Mouse (Mus musculus) cerebellum, adult 9-10 months (tissue): ENCODE measurements around the gene Dcst2.

Experiments used
- DNase-seq: peaks from one replicate; pipeline ENCODE4 v3.0.0; 2022

Dcst2 gene

GRCm38 (mm10) chr3:89365486-89366414 is 4.0 kb downstream of the Dcst2 start:
- DNase-seq = no peak

GRCm38 (mm10) chr3:89367338-89367737 is 5.6 kb downstream of the Dcst2 start:
- no peak for DNase-seq

- DNase-seq = no peak
Measured at GRCm38 (mm10) chr3:89373581-89374231, 11.9 kb downstream of the Dcst2 start.

DNA sequence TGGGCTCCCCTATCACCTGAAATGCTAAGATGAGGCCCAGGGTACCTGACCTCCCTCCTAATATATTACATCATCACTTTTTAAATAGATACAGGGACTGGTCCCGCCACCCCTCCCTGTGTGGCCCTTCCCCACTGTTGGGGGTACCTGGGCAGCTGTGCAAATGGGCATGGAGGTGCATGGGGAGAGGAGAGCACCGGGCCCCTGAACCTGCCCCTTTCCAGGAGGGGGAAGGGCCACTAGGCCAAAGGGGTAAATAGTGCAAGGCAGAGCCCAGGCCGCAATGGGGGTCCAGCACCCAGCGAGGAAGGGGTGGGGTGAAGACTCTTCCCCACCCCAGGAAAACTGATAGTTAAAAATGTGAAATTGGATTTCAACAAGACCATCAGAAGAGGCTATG is 16.1 kb downstream of the Dcst2 start:
- DNase-seq = peak; percentile 19

DNA sequence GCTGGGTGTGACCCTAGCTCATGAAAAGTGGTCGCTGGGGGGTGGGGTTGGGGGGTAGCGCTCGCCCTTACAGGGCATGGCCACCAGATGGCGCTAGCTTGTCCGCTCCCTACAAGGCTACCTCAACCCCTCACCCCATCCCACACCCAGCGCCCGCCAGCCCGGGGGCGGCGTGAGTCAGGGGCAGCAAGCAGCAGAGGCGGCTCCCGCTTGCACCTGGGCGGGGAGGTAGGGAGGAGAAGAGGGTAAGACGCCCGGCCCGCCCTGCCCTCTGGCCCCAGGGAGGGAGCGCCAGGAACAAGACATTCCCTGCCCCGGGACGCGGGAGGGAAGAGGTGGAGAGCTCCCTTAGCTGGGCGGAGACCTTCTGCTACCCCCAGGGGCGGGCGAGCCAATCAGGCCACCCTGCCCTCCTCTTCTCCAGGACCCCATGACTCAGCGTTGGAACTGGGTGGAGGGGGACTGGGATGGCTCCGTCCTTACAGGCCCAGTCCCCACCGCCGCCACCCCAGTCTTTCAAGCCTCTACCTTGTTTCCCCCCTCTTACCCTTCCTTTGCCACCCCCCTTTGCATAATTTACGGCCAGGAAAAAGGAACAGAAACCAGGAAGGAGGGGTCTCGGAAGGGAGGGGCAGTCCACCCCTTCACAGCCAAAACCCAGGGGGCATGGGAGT is 16.8 kb downstream of the Dcst2 start:
- peak; percentile 64 for DNase-seq

DNA sequence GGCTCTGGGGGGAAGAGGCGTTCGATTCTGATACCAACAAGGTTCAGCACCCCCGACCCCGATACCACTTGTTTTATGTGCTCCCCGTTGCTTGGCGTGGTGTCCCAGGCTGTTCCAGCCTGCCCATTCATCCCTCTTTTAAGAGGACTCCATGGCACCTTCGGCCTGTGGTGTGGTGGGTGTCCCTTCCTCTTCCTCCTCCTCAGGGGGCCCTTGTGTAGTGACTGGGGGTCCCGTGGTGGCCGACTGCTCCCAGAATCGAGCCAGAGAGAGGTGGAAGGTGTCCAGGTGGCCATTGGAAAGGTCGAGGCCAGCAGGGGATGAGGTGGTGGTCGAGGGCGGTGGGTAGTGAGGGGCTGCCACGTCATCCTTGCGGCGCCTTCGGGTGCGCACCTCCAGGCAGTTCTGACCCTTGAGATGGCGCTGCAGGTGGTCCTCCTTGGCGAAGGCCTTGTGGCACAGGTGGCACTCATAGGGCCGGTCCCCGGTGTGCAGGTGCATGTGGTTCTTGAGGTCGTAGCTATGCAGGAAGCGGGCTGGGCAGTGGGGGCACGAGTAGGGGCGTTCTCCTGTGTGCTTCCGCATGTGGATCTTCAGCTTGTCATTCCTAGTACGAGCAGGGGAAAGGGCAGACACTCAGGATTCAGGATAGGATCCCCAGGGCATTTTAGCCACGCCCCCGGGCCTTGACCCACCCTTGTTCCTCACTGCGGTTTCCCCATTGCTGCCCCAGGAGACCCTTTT is 17.8 kb downstream of the Dcst2 start:
- no peak for DNase-seq

GRCm38 (mm10) chr3:89380291-89380690 is 18.5 kb downstream of the Dcst2 start:
- no peak for DNase-seq

DNA sequence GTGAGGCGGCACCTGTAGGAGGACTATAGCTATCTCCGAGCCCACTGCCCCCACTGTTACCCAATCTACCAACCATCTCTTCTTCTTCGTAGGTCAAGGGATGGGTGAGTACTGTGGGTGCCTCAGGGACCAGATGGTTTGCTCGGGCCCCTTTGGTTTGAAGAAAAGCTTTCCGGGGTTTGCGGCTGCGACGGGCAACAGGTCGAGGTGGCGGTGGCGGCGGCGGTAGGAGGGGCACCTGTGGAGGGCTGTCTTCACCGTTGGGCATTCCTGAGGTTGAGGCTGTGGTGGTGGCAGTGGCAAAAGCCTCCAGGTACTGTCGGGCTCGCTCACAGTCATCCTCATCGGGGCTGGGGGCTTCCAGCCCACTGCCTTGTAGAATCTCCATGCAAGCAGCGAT is 18.9 kb downstream of the Dcst2 start:
- DNase-seq = no peak

DNA sequence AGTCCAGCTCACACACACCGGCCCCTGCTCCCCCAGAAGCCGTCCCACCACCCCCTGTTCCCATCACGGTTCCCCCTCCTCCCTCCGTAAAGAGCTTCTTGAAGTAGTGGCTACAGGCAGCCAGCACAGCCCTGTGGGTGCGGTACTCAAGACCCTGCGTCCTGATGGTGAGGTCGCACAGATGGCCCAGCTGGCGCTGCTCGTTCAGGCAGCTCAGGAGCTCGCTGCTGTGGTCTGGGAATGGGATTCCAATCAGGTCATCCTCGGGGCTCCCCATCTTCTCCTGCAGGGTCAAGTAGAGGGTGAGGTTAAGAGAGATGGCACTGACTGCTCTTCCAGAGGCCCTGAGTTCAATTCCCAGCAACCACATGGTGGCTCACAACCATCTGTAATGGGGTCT is 19.5 kb downstream of the Dcst2 start:
- no peak for DNase-seq

GRCm38 (mm10) chr3:89382033-89382882 is 20.5 kb downstream of the Dcst2 start:
- DNase-seq = no peak

DNA sequence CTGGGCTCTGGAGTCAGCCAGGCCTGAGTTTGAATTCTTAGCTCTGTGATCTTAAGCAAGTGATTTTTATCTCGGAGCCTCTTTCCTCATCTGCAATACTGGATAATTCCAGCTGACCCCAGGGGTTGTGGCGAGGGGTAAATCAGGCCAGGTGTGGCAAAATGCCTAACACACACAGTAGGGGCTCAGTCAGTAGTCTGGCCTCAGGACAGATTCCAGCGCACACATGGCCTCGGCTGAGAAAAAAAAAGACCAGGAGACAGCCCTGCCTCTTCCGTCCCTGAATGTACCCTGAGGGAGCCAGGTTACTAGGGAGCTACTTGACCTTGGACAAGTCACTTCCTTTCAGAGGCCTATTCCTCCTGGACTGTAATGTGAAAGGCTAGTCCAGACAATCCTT is 21.2 kb downstream of the Dcst2 start:
- DNase-seq = no peak

GRCm38 (mm10) chr3:89383651-89384255 is 22.0 kb downstream of the Dcst2 start:
- DNase-seq = no peak

- no peak for DNase-seq
Measured at GRCm38 (mm10) chr3:89384331-89385076, 22.7 kb downstream of the Dcst2 start.

DNA sequence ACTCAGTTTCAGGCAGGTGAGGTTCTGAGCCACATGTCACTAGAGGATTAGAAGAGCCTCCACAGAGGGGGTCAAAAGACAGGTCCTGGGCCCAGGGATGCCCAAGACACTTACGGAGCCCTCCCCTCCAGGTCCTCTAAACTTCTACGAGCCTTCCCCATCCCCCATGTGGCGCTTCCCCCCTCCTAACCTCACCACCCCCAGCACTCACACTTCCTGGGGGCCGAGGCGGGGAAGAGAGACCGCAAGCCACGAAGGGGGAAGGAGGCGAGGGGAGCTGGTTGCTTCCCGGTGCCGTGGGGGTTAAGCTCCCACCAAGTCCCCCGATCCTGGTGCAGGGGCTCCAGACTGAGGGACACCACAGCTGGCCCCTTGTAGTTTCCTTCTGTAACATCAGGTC is 23.7 kb downstream of the Dcst2 start:
- no peak for DNase-seq

GRCm38 (mm10) chr3:89386438-89387420 is 25.0 kb downstream of the Dcst2 start:
- no peak for DNase-seq

DNA sequence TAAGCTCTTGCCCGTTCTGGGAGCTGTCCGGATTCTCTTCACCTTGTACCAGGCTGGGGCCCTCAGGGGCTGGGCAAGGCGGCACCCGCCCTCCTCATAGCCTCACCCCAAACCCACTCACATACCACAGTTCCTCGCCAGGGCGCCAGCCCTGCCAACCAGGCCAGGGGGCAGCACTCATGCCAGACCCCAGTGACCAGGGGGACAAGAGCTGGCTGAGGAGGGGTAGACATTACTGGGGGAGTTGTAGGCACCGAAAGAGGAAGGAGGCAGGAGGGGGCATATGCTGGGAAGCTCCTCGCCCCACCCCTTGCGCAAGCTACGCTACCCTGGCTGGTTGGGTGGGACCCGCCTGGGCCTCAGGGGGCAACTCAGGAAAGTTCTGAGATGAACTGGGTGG is 25.9 kb downstream of the Dcst2 start:
- peak; percentile 65 for DNase-seq

DNA sequence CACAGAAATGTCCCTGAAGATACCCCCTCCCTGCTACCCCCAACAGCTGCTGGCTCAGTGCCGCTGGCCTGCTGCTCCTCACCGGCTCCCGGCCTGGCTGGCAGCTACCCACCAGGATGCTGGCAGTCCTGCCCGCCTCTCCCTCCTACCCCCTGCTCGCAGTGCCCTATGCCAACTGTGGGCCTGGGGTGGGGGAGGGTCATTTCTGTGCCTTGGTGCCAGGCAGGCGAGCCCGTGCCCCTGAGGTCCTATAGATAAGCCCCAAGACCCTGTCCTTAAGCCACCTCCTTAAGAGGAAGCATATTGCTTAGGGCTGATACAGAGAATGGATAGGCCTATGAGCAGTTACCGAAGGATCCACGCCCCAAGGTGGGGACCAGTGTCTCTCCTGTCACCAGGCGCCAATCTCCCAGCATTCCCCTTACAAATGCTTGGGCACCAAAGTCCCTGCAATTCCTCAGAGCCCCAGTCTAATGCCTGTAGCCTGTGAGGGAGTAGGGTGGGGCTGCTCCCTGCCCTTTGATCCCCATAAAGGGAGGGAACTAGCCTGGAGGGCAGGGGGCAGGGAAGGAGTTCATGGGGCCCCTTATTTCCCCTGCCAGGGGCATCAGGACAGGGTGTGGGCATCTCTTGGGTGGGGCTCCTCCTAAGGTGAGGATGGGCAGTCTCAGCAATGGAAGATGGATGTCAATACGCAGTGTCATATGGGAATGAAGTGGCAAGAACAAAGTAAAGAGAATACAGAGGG is 26.5 kb downstream of the Dcst2 start:
- DNase-seq = peak; percentile 68

- peak; percentile 63 for DNase-seq
Measured at GRCm38 (mm10) chr3:89388901-89389740, 27.3 kb downstream of the Dcst2 start.
